Mouse (Mus musculus) myocyte (in vitro differentiated cells): ENCODE data around the gene Inhbc. TPM values are rescaled to one million over a fixed set of nuclear protein-coding genes. Genes with fewer than 3 reads are reported as not detected.

ENCODE experiments used
- H3K27me3 ChIP-seq: one replicate; pipeline ENCODE4 v1.6.1; 2011; ENCODE audit not compliant: control insufficient read depth, insufficient read depth, insufficient read length
- H3K36me3 ChIP-seq: one replicate; pipeline ENCODE4 v1.6.1; 2011; ENCODE audit not compliant: control insufficient read depth, insufficient read depth
- H3K4me2 ChIP-seq: one replicate; pipeline ENCODE4 v1.6.1; 2011; ENCODE audit warnings: low read depth, control low read depth
- H3K4me3 ChIP-seq: one replicate; pipeline ENCODE4 v1.5.1; 2011; ENCODE audit warnings: mild to moderate bottlenecking, control low read depth, moderate library complexity
- H3K79me2 ChIP-seq: one replicate; pipeline ENCODE4 v1.6.1; 2011; ENCODE audit not compliant: control insufficient read depth, insufficient read depth
- H3ac ChIP-seq: one replicate; pipeline ENCODE4 v1.6.1; 2011; ENCODE audit not compliant: control insufficient read depth, insufficient read length
- CEBPB ChIP-seq: IDR thresholded peaks from 2 replicates; pipeline ENCODE4 v1.6.1; 2011; ENCODE audit warnings: mild to moderate bottlenecking, moderate library complexity; ENCODE audit not compliant: poor library complexity, insufficient read depth, severe bottlenecking
- E2F4 ChIP-seq: IDR thresholded peaks from one replicate; pipeline ENCODE4 v1.6.1; 2011; ENCODE audit warnings: mild to moderate bottlenecking, control low read depth, moderate library complexity; ENCODE audit not compliant: insufficient read depth
- MAX ChIP-seq: IDR thresholded peaks from one replicate; pipeline ENCODE4 v1.6.1; 2011; ENCODE audit warnings: low read depth, mild to moderate bottlenecking, control low read depth
- MYOD1 ChIP-seq, 3 experiments: IDR thresholded peaks; one replicate each; pipeline ENCODE4 v1.6.1; 2011; ENCODE audit warnings: control low read depth in 2 of 3, low read depth in 2 of 3, mild to moderate bottlenecking in 2 of 3, moderate library complexity in 1 of 3; ENCODE audit not compliant: insufficient read length in 2 of 3, control insufficient read depth in 1 of 3
- MYOG ChIP-seq, 3 experiments: IDR thresholded peaks; one replicate each; pipeline ENCODE4 v1.6.1; 2011; ENCODE audit warnings: control low read depth in 2 of 3, low read depth in 2 of 3, mild to moderate bottlenecking in 2 of 3; ENCODE audit not compliant: insufficient read length in 2 of 3, control insufficient read depth in 1 of 3, insufficient read depth in 1 of 3
- POLR2A ChIP-seq: IDR thresholded peaks from one replicate; pipeline ENCODE4 v1.6.1; 2011; ENCODE audit warnings: low read depth, mild to moderate bottlenecking, control low read depth, moderate library complexity; ENCODE audit not compliant: insufficient read length
- POLR2AphosphoS2 ChIP-seq: IDR thresholded peaks from one replicate; pipeline ENCODE4 v1.6.1; 2011; ENCODE audit warnings: low read depth, control low read depth; ENCODE audit not compliant: insufficient read length
- REST ChIP-seq: IDR thresholded peaks from one replicate; pipeline ENCODE4 v1.6.1; 2011; ENCODE audit warnings: mild to moderate bottlenecking, control low read depth, moderate library complexity; ENCODE audit not compliant: insufficient read depth, insufficient read length
- SRF ChIP-seq: IDR thresholded peaks from one replicate; pipeline ENCODE4 v1.6.1; 2011; ENCODE audit warnings: low read depth; ENCODE audit not compliant: control insufficient read depth, insufficient read length
- TCF12 ChIP-seq: IDR thresholded peaks from one replicate; pipeline ENCODE4 v1.6.1; 2011; ENCODE audit warnings: mild to moderate bottlenecking, control low read depth; ENCODE audit not compliant: poor library complexity, insufficient read depth, severe bottlenecking
- TCF3 ChIP-seq: IDR thresholded peaks from one replicate; pipeline ENCODE4 v1.6.1; 2011; ENCODE audit warnings: low read depth, control low read depth; ENCODE audit not compliant: insufficient read length
- USF1 ChIP-seq: IDR thresholded peaks from one replicate; pipeline ENCODE4 v1.6.1; 2011; ENCODE audit warnings: low read depth, mild to moderate bottlenecking, control low read depth, moderate library complexity
- polyA plus RNA-seq: library from polyadenylated mRNA; unstranded; fragments of >200 nt; fragmentation: generic; extraction: Trizol; gene quantifications from one replicate; pipeline ENCODE4 v1.2.1, GENCODE M21; 2012; ENCODE audit warnings: missing spikeins

The Inhbc gene
- polyA plus RNA-seq, 1 experiment, result not detected

DNA sequence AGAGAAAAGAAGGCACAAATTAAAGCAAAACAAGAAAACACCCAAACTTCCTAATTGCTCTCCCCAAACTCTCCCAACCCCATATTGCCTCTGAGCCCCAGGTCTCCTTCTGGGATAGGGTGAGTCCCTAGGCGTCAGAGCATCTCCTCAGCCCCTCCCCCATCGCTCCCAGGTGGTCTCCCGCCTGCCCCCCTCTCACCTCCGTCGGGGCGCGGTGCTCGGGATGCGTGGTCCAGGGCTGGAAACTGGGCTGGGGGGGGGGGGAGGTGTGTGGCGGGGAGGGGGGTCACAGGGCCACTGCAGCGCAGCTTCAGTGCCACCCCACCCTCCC, 28.9 kb downstream of the Inhbc start:
- Histone ChIP-seq H3K4me2 (peak overlapping the region; percentile 100), H3K27me3 (no peaks in the 10 kb centered on the region), H3K79me2 (no peaks in the 10 kb centered on the region), H3ac (no peak overlapping the region), H3K36me3 (no peaks in the 10 kb centered on the region), H3K4me3 (peak overlapping the region; percentile 37)
- TF ChIP-seq TCF12, result no peak
- no peak for TF ChIP-seq MAX
- no peak for TF ChIP-seq POLR2A

DNA sequence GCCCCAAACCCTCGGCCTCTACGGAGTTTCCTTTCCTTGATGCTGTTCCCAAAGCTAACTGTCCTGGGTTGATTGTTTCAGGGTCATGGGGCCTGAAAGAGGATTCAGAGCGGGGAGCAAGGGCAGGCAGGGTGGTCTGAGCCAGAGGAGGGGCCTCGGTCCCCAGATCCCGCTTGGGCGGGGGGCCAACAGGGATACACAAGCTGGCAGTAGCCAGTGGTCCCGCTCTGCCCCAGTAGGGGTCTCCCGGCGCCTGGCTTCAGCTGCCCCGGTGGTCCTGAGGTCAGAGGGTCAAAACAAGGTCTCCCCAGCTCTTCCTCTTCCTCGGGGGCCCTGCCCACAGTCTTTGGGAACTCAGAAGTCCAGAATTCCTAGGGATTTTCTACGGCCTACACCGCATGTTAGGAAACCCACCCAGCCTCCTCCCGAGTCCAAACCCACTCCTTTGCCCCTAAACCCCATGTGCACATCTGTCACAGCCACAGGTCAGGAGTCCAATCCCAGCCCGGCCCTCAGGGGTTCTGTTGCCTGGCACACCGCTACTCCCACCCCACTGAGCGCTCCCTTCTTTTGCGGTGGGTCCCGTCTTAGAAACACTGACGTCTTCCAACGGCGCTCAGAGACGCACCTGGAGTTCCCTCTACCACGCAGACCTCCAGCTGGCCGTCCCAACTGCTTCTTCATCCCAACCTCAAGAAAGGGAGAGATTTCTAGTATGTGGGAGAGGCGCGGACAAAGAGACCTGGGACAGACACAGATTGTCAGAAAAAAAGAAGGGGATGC, 29.5 kb downstream of the Inhbc start:
- peak overlapping the region; percentile 37 for H3K4me3 ChIP-seq
- TF ChIP-seq TCF3, result no peak
- no peak for TF ChIP-seq MYOD1 (IDR thresholded peaks at IDR 0.05; ENCODE audit: control insufficient read depth in 1 of 3, insufficient read length in 2 of 3, low read depth in 2 of 3)
- TF ChIP-seq POLR2AphosphoS2, result no peak
- no peak for TF ChIP-seq MYOG (IDR thresholded peaks at IDR 0.05; ENCODE audit: control insufficient read depth in 1 of 3, insufficient read depth in 1 of 3, insufficient read length in 2 of 3, low read depth in 2 of 3)
- no peak for TF ChIP-seq USF1
- no peak for TF ChIP-seq MAX
- no peak for TF ChIP-seq TCF12
- no peak for TF ChIP-seq SRF
- no peak for TF ChIP-seq POLR2A
- TF ChIP-seq REST, result no peak
- TF ChIP-seq E2F4, result no peak
- no peak for TF ChIP-seq CEBPB
- H3K79me2 ChIP-seq, result no peaks in the 10 kb centered on the region
- peak overlapping the region; percentile 100 for H3K4me2 ChIP-seq
- H3K36me3 ChIP-seq, result no peaks in the 10 kb centered on the region
- no peak overlapping the region for H3ac ChIP-seq
- no peaks in the 10 kb centered on the region for H3K27me3 ChIP-seq

GRCm38 (mm10) chr10:127339683-127340576, 30.3 kb downstream of the Inhbc start:
- Histone ChIP-seq H3K79me2 (no peaks in the 10 kb centered on the region), H3K27me3 (no peaks in the 10 kb centered on the region), H3ac (no peak overlapping the region), H3K4me3 (peak overlapping the region; percentile 37), H3K4me2 (peak overlapping the region; percentile 100), H3K36me3 (no peaks in the 10 kb centered on the region)
- no peak for TF ChIP-seq TCF12
- no peak for TF ChIP-seq E2F4
- no peak for TF ChIP-seq POLR2A
- no peak for TF ChIP-seq MYOD1 (IDR thresholded peaks at IDR 0.05; ENCODE audit: control insufficient read depth in 1 of 3, insufficient read length in 2 of 3, low read depth in 2 of 3)
- TF ChIP-seq SRF, result no peak
- TF ChIP-seq MYOG (IDR thresholded peaks at IDR 0.05; ENCODE audit: control insufficient read depth in 1 of 3, insufficient read depth in 1 of 3, insufficient read length in 2 of 3, low read depth in 2 of 3), result no peak
- TF ChIP-seq CEBPB, result no peak
- no peak for TF ChIP-seq REST
- TF ChIP-seq TCF3, result no peak
- TF ChIP-seq USF1, result no peak
- TF ChIP-seq MAX, result no peak

GRCm38 (mm10) chr10:127338930-127339682, 31.1 kb downstream of the Inhbc start:
- peak in 1 of 3 experiments; percentile 6 for TF ChIP-seq MYOG (IDR thresholded peaks at IDR 0.05; ENCODE audit: control insufficient read depth in 1 of 3, insufficient read depth in 1 of 3, insufficient read length in 2 of 3, low read depth in 2 of 3)
- TF ChIP-seq MYOD1 (IDR thresholded peaks at IDR 0.05; ENCODE audit: control insufficient read depth in 1 of 3, insufficient read length in 2 of 3, low read depth in 2 of 3), result peak in 1 of 3 experiments; percentile 36
- no peak for TF ChIP-seq POLR2A
- Histone ChIP-seq H3K4me3 (peak overlapping the region; percentile 37), H3ac (no peak overlapping the region), H3K36me3 (no peaks in the 10 kb centered on the region), H3K79me2 (no peaks in the 10 kb centered on the region), H3K4me2 (peak overlapping the region; percentile 100), H3K27me3 (no peaks in the 10 kb centered on the region)
